Mouse (Mus musculus) olfactory bulb, adult 2 months (tissue): ENCODE results near the gene Aoc1.

ENCODE experiments used
- CTCF ChIP-seq: fragments of 200-500 bp; IDR thresholded peaks from 2 replicates; pipeline ENCODE4 v1.5.1; 2012; ENCODE audit warnings: low read depth, mild to moderate bottlenecking, low read length, moderate library complexity; ENCODE audit not compliant: insufficient read depth
- POLR2A ChIP-seq: fragments of 200-500 bp; IDR thresholded peaks from 2 replicates; pipeline ENCODE4 v1.6.1; 2012; ENCODE audit warnings: mild to moderate bottlenecking, low read depth, low read length, moderate library complexity; ENCODE audit not compliant: insufficient read depth

DNA sequence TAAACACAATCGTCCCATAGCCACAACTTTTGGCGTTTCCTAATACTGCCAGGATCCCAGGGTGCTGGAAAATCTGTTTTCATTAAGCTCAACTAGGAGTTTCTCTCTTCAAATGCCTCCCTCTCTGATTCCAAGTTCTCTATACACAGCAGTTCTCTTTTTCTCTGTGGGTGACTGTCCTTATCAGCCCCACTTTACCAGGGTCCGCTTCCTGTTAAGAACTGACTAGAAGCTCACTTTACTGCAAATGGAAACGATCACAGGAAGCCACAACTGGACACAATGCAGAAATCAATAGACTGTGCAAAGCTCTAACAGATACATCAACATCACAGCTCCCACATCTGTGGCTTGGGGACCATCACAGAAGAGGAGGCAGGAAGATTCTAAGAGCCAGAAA is 21.5 kb downstream of the Aoc1 start:
- TF ChIP-seq CTCF (no peak), POLR2A (no peak)
